Mouse (Mus musculus): ENCODE data around the gene Wnt1. TPM values are rescaled to one million over a fixed set of nuclear protein-coding genes. Genes with fewer than 3 reads are reported as not detected.
A peak's percentile ranks its signal among the peaks of the same experiment; 100 is the strongest.

Gene Wnt1
- polyA plus RNA-seq, 1 experiment from 2014 or later = not detected

GRCm38 (mm10) chr15:98818171-98818570 lies 28.5 kb downstream of the Wnt1 start:
- 91% methylated on average over 7 of the region's 7 CpGs for WGBS
- Histone ChIP-seq H3K36me3 (ENCODE audit: control insufficient read depth, insufficient read depth, low read length) (peaks cover 30% of the 10 kb centered on the region), H3K27me3 (replicated peaks; ENCODE audit: control insufficient read depth, insufficient read depth, low read length) (no peaks in the 10 kb centered on the region), H3K9ac (ENCODE audit: low read depth, low read length) (no peak overlapping the region), H3K27ac (ENCODE audit: low read depth, low read length) (no peak overlapping the region), H3K9me3 (ENCODE audit: control insufficient read depth, low read length) (no peaks in the 10 kb centered on the region), H3K4me2 (no peak overlapping the region), H3K4me3 (ENCODE audit: low read depth, low read length) (no peak overlapping the region), H3K4me1 (replicated peaks; ENCODE audit: control insufficient read depth, insufficient read depth, low read length) (no peaks in the 10 kb centered on the region)
- DNase-seq (ENCODE audit: low spot score) (no peak), ATAC-seq (replicated peaks; ENCODE audit: low FRiP score) (no peak)

- 87% methylated on average over 4 of the region's 4 CpGs for WGBS
- Histone ChIP-seq H3K4me3 (ENCODE audit: low read depth, low read length) (no peak overlapping the region), H3K9me3 (ENCODE audit: control insufficient read depth, low read length) (no peaks in the 10 kb centered on the region), H3K27ac (ENCODE audit: low read depth, low read length) (no peak overlapping the region), H3K4me1 (replicated peaks; ENCODE audit: control insufficient read depth, insufficient read depth, low read length) (no peaks in the 10 kb centered on the region), H3K9ac (ENCODE audit: low read depth, low read length) (no peak overlapping the region), H3K27me3 (replicated peaks; ENCODE audit: control insufficient read depth, insufficient read depth, low read length) (no peaks in the 10 kb centered on the region), H3K4me2 (no peak overlapping the region), H3K36me3 (ENCODE audit: control insufficient read depth, insufficient read depth, low read length) (peaks cover 32% of the 10 kb centered on the region)
- no peak for ATAC-seq (replicated peaks; ENCODE audit: low FRiP score)
- DNase-seq (ENCODE audit: low spot score) = no peak
These were observed 31.3 kb downstream of the Wnt1 start for GRCm38 (mm10) chr15:98820937-98821336.

GRCm38 (mm10) chr15:98821403-98821802 lies 31.7 kb downstream of the Wnt1 start:
- Histone ChIP-seq H3K27me3 (replicated peaks; ENCODE audit: control insufficient read depth, insufficient read depth, low read length) (no peaks in the 10 kb centered on the region), H3K27ac (ENCODE audit: low read depth, low read length) (no peak overlapping the region), H3K36me3 (ENCODE audit: control insufficient read depth, insufficient read depth, low read length) (peaks cover 31% of the 10 kb centered on the region), H3K4me1 (replicated peaks; ENCODE audit: control insufficient read depth, insufficient read depth, low read length) (peaks cover 2% of the 10 kb centered on the region), H3K9ac (ENCODE audit: low read depth, low read length) (no peak overlapping the region), H3K9me3 (ENCODE audit: control insufficient read depth, low read length) (no peaks in the 10 kb centered on the region), H3K4me3 (ENCODE audit: low read depth, low read length) (no peak overlapping the region), H3K4me2 (no peak overlapping the region)
- WGBS = 53% methylated on average over 10 of the region's 10 CpGs
- DNase-seq (ENCODE audit: low spot score) (no peak), ATAC-seq (replicated peaks; ENCODE audit: low FRiP score) (no peak)

- Histone ChIP-seq H3K36me3 (ENCODE audit: control insufficient read depth, insufficient read depth, low read length) (peaks cover 27% of the 10 kb centered on the region), H3K4me3 (ENCODE audit: low read depth, low read length) (no peak overlapping the region), H3K9me3 (ENCODE audit: control insufficient read depth, low read length) (no peaks in the 10 kb centered on the region), H3K27ac (ENCODE audit: low read depth, low read length) (no peak overlapping the region), H3K4me2 (no peak overlapping the region), H3K4me1 (replicated peaks; ENCODE audit: control insufficient read depth, insufficient read depth, low read length) (peaks cover 9% of the 10 kb centered on the region), H3K27me3 (replicated peaks; ENCODE audit: control insufficient read depth, insufficient read depth, low read length) (no peaks in the 10 kb centered on the region), H3K9ac (ENCODE audit: low read depth, low read length) (no peak overlapping the region)
- DNase-seq (ENCODE audit: low spot score) (no peak), ATAC-seq (replicated peaks; ENCODE audit: low FRiP score) (no peak)
- WGBS = 83% methylated on average over 5 of the region's 5 CpGs
These were observed 32.5 kb downstream of the Wnt1 start for GRCm38 (mm10) chr15:98822147-98822546.

- WGBS = 67% methylated on average over 3 of the region's 3 CpGs
- H3K36me3 ChIP-seq (ENCODE audit: control insufficient read depth, insufficient read depth, low read length) = peaks cover 27% of the 10 kb centered on the region
These were observed 33.8 kb downstream of the Wnt1 start for GRCm38 (mm10) chr15:98823434-98823833.

GRCm38 (mm10) chr15:98827611-98828011 lies 38.0 kb downstream of the Wnt1 start:
- Histone ChIP-seq H3K4me3 (ENCODE audit: low read depth, low read length) (peak overlapping the region; percentile 5; the same call in 1 of the 2 replicates), H3K36me3 (ENCODE audit: control insufficient read depth, insufficient read depth, low read length) (peaks cover 18% of the 10 kb centered on the region), H3K4me1 (replicated peaks; ENCODE audit: control insufficient read depth, insufficient read depth, low read length) (peaks cover 40% of the 10 kb centered on the region), H3K27ac (ENCODE audit: low read depth, low read length) (peak overlapping the region; percentile 82), H3K9me3 (ENCODE audit: control insufficient read depth, low read length) (no peaks in the 10 kb centered on the region), H3K4me2 (peak overlapping the region; percentile 58), H3K27me3 (replicated peaks; ENCODE audit: control insufficient read depth, insufficient read depth, low read length) (no peaks in the 10 kb centered on the region), H3K9ac (ENCODE audit: low read depth, low read length) (no peak overlapping the region)
- 55% methylated on average over 7 of the region's 7 CpGs for WGBS
- ATAC-seq (replicated peaks; ENCODE audit: low FRiP score) = peak; percentile 79
- no peak for DNase-seq (ENCODE audit: low spot score)

More at GRCm38 (mm10) chr15:98823434-98823833, 33.8 kb downstream of the Wnt1 start:
- Histone ChIP-seq H3K4me2 (no peak overlapping the region), H3K27me3 (replicated peaks; ENCODE audit: control insufficient read depth, insufficient read depth, low read length) (no peaks in the 10 kb centered on the region), H3K9me3 (ENCODE audit: control insufficient read depth, low read length) (no peaks in the 10 kb centered on the region), H3K4me3 (ENCODE audit: low read depth, low read length) (no peak overlapping the region), H3K9ac (ENCODE audit: low read depth, low read length) (no peak overlapping the region), H3K4me1 (replicated peaks; ENCODE audit: control insufficient read depth, insufficient read depth, low read length) (peaks cover 20% of the 10 kb centered on the region), H3K27ac (ENCODE audit: low read depth, low read length) (no peak overlapping the region)
- no peak for ATAC-seq (replicated peaks; ENCODE audit: low FRiP score)
- DNase-seq (ENCODE audit: low spot score) = no peak

- Histone ChIP-seq H3K4me2 (peak within 1 kb of the TSS; percentile 71), H3K27me3 (replicated peaks; ENCODE audit: control insufficient read depth, insufficient read depth, low read length) (no peaks in the 10 kb centered on the region), H3K9ac (ENCODE audit: low read depth, low read length) (peak within 1 kb of the TSS; percentile 87), H3K36me3 (ENCODE audit: control insufficient read depth, insufficient read depth, low read length) (peaks cover 22% of the 10 kb centered on the region), H3K4me3 (ENCODE audit: low read depth, low read length) (peak within 1 kb of the TSS; percentile 72), H3K27ac (ENCODE audit: low read depth, low read length) (peak within 1 kb of the TSS; percentile 96), H3K9me3 (ENCODE audit: control insufficient read depth, low read length) (no peaks in the 10 kb centered on the region), H3K4me1 (replicated peaks; ENCODE audit: control insufficient read depth, insufficient read depth, low read length) (peaks cover 54% of the 10 kb centered on the region)
- WGBS = under 1% methylated on average over 57 of the region's 66 CpGs
- DNase-seq (ENCODE audit: low spot score) (peak; percentile 98), ATAC-seq (replicated peaks; ENCODE audit: low FRiP score) (peak; percentile 85)
These were observed 41.4 kb downstream of the Wnt1 start, which contains the start of gene Prkag1 for GRCm38 (mm10) chr15:98830736-98831683. Gene Prkag1, minus strand, starts transcription at chr15:98831521.

- Histone ChIP-seq H3K9ac (ENCODE audit: low read depth, low read length) (peak overlapping the region; percentile 87), H3K4me1 (replicated peaks; ENCODE audit: control insufficient read depth, insufficient read depth, low read length) (peaks cover 50% of the 10 kb centered on the region), H3K4me3 (ENCODE audit: low read depth, low read length) (peak overlapping the region; percentile 72), H3K27me3 (replicated peaks; ENCODE audit: control insufficient read depth, insufficient read depth, low read length) (no peaks in the 10 kb centered on the region), H3K27ac (ENCODE audit: low read depth, low read length) (peak overlapping the region; percentile 96), H3K4me2 (peak overlapping the region; percentile 71), H3K36me3 (ENCODE audit: control insufficient read depth, insufficient read depth, low read length) (peaks cover 25% of the 10 kb centered on the region), H3K9me3 (ENCODE audit: control insufficient read depth, low read length) (no peaks in the 10 kb centered on the region)
- 6% methylated on average over 9 of the region's 9 CpGs for WGBS
- ATAC-seq (replicated peaks; ENCODE audit: low FRiP score) (no peak), DNase-seq (ENCODE audit: low spot score) (no peak)
These were observed 42.0 kb downstream of the Wnt1 start for GRCm38 (mm10) chr15:98831684-98832035.

All from liver, embryonic 11.5 days (tissue).